Mouse (Mus musculus): ENCODE measurements around the gene Dennd1a.

DNA sequence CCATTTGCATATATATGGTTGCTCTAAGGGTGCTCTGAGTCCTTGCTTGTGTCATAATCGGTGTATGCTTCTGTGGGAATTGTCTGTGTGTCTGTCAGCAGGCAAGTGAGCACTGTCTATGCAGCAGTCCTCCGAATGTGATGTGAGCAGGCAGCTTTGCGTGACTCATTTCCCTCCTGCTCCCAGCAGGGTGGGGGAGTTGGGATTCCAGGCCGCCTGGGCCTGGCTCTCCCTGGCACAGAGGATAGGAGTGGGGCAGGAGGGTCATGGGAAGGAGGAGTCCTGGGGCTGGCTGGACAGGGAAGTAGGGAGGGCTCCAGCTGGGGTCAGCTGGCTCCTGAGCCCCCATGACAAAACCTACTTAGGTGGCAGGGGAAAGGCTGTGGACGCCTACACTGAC, 502.7 kb downstream of the Dennd1a start:
- no peak for TF ChIP-seq CTCF (conservative IDR thresholded peaks at IDR 0.05; ENCODE audit: insufficient read depth, insufficient read length, low read depth, low read length)
- no peak for TF ChIP-seq POLR2A (IDR thresholded peaks at IDR 0.05; ENCODE audit: low read depth, low read length)
